Mouse (Mus musculus): ENCODE measurements around the gene Washc1. TPM values are rescaled to one million over a fixed set of nuclear protein-coding genes. Genes with fewer than 3 reads are reported as not detected.
A peak's percentile ranks its signal among the peaks of the same experiment; 100 is the strongest.
"Not testable (repeated sequence)": the region's sequence is repeated elsewhere in the genome, so short reads cannot be mapped to it uniquely, and the experiment has no call there.

Gene Washc1
- 5.4 and 9.6 TPM in 2 replicates for total RNA-seq (2015; ENCODE audit: low replicate concordance)
- total RNA-seq (2017; ENCODE audit: low replicate concordance): 5.9 and 8.9 TPM in 2 replicates

GRCm38 (mm10) chr17:66111402-66111959, at the start of gene Washc1:
Gene Washc1, plus strand, starts transcription at chr17:66111545.
- ATAC-seq (replicated peaks; ENCODE audit: low FRiP score, poor library complexity, severe bottlenecking): peak; percentile 95

DNA sequence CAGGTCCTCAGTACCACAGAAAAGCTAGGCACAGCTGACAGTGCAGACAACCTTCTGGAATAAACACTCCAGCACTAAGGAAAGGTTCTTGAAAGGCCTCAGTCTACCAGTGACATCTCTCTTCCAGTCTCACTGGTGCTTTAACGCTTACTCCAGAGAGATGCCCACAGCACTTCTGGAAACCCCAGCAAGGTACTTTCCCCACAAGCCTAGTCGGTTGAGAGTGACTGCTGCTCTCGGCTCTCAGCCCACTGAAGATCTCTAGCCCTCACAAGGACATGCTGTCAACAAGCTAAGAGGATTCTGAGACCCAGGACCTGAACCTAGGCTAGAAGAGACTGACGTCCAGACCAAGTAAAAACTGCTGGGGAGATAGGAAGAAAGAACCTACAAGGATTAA, 46.2 kb upstream of the Washc1 start:
- no peak for ATAC-seq (replicated peaks; ENCODE audit: low FRiP score, poor library complexity, severe bottlenecking)

DNA sequence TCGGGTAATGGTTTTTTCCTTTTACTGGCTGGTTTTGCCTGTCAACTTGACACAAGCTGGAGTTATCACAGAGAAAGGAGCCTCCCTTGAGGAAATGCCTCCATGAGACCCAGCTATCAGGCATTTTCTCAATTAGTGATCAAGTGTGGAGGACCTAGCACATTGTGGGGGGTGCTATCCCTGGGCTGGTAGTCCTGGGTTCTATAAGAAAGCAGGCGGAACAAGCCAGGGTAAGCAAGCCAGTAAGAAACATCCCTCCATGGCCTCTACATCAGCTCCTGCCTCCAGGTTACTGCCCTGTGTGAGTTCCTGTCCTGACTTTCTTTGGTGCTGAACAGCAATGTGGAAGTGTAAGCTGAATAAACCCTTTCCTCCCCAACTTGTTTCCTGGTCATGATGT, 42.3 kb upstream of the Washc1 start:
- ATAC-seq (replicated peaks; ENCODE audit: low FRiP score, poor library complexity, severe bottlenecking): not testable (repeated sequence)

DNA sequence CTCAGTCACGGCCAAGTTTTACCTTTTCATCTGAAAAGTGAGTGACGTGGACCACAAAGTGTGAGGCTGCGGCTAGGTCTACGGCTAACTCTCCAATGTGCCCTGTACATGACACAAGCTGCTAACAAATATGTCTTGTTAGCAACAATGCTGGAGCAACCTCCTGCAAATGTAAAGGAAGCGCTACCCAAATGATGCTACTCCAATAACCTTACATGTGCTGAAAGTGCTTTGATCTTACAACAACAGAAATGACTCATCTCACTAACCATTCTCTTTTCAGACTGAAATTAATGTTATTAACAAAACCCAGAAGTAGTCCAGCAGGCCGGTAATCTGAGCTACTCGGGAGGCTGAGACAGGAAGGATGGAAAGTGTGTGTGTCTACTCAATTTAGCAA, 37.4 kb upstream of the Washc1 start:
- ATAC-seq (replicated peaks; ENCODE audit: low FRiP score, poor library complexity, severe bottlenecking): no peak

- ATAC-seq (replicated peaks; ENCODE audit: low FRiP score, poor library complexity, severe bottlenecking): peak; percentile 18
Measured at GRCm38 (mm10) chr17:66075827-66076173, 35.5 kb upstream of the Washc1 start.

- peak; percentile 60 for ATAC-seq (replicated peaks; ENCODE audit: low FRiP score, poor library complexity, severe bottlenecking)
Measured at GRCm38 (mm10) chr17:66076174-66076927, 35.0 kb upstream of the Washc1 start.

DNA sequence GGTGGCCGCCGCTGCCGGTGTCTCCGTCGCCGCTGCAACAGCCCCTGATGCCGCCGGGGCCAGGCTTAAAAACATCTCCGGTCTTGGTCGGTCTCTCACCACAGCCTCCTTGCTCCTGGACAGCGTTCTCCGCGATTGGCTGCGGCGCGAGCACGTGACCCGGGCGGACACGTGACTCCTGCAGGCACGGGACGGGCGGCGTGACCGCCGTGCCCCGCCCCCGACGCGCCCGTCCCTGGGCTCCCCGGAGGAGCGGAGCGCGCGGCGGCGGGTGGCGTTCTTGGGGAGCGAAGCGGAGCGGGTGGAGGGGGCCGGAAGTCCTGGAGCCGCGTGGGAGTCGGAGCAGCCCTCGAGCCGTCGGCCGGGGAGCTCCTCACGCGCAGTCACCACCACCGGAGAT, 34.4 kb upstream of the Washc1 start, which contains the start of gene Ankrd12:
Gene Ankrd12, minus strand, starts transcription at position 156 of the 400 bp plus-strand sequence.
- peak; percentile 94 for ATAC-seq (replicated peaks; ENCODE audit: low FRiP score, poor library complexity, severe bottlenecking)

DNA sequence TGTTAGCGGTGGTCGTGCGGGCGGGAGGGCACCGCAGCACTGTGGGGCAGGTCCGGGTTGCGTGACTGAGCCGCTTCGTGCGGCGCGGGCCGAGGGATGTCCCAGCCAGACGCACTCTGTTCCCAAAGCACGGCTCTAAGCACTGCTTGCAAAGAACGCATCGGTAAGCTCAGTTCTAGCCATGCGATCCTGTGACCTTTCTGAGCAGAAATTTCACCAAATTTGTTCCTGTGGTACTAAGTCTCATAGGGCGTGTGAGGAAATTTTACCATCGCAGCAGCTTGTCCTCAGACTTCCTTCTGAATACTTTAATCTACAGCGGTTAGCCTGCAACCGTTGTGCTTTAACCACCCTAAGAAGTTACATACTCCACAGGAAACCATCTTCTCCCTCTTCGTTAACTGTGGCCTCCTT, 33.9 kb upstream of the Washc1 start:
- peak; percentile 17; the same call in 1 of the 2 replicates for ATAC-seq (replicated peaks; ENCODE audit: low FRiP score, poor library complexity, severe bottlenecking)

DNA sequence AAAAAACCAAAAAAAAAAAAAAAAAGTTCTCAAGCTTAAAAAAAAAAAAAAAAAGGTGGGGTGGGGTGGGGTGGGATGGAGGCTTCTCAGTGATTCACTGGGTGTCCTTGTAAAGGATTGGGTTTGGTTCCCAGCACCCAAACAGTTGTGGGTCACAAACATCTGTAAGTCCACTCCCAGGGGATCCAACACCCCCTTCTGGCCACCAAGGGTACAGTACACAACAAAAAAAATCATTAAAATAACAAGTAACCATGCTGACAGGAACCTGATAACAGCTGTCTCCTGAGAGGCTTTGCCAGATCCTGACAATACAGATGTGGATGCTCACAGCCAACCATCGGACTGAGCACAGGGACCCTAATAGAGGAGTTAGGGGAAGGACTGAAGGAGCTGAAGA, 26.9 kb upstream of the Washc1 start:
- ATAC-seq (replicated peaks; ENCODE audit: low FRiP score, poor library complexity, severe bottlenecking): no peak

DNA sequence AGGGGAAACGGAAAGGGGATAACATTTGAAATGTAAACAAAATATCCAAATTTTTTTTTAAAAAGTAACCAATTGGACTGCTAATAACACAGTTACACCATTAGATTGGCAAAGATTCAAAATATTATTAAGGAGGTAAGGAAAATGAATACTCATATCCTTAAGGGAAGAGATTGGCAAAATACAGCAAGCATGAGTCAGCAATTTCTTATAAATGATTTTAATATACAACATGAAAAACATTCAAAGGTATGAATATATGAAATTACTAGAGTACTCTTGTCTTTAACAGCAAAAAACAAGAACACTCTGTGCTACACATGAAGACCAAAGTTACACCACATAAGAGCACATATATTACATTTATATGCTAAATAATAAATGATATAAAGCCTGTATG, 26.3 kb upstream of the Washc1 start:
- no peak for ATAC-seq (replicated peaks; ENCODE audit: low FRiP score, poor library complexity, severe bottlenecking)

- no peak for ATAC-seq (replicated peaks; ENCODE audit: low FRiP score, poor library complexity, severe bottlenecking)
Measured at GRCm38 (mm10) chr17:66090251-66090650, 21.1 kb upstream of the Washc1 start.

DNA sequence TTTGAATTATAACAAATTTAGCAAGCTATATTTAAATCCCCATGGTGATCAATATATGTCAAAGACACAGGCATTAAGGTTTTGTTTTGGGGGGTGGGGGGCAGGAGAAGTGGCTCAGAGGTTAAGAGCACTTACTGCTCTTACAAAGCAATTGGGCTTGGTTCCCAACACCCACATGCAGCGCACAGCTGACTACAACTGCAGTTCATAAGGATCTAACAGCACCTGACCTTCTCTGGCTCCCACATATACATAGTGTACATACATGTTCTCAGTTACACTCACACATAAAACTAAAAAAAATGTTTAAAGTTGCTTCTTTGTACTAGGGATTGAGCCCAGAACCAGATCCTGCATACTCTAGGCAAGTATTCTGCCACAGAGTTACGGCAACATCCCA, 20.0 kb upstream of the Washc1 start:
- ATAC-seq (replicated peaks; ENCODE audit: low FRiP score, poor library complexity, severe bottlenecking): peak; percentile 56; the same call in 1 of the 2 replicates

DNA sequence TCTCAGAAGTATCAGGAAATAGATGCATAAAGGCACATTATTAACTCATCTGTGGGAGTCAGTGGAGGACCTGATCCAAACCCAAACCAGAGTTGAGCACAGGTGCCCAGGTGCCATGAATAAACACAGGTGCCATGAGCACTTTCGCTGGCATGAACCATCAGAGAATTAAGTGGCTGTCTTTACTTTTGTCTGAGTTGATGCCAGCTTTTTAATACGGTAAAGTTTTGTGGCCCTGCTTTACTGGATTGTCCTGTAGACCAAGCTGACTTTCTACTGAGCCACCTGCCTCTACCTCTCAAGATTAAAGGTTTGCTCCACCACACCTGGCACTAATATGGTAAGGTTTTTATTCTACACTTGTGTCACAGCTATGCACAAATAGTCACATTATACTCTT, 19.3 kb upstream of the Washc1 start:
- no peak for ATAC-seq (replicated peaks; ENCODE audit: low FRiP score, poor library complexity, severe bottlenecking)

DNA sequence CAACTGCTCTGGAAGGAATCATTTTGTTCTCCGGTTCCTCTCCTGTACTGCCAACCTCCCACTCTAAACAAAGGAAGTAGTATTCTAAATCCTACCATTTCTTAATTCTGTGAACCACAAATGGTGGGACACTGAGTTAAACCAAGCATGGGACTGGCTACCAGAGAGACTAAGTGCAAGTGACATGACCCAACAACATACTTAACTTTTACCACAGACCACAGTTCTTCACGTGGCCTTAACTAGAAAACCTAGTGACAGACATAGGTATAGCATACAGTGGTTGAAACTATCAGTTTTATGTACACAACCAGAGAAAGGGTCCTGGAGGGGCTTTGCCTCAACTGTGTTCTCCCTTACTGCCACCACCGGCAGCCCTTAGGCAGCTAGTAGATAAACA, 18.7 kb upstream of the Washc1 start:
- no peak for ATAC-seq (replicated peaks; ENCODE audit: low FRiP score, poor library complexity, severe bottlenecking)

- peak; percentile 41 for ATAC-seq (replicated peaks; ENCODE audit: low FRiP score, poor library complexity, severe bottlenecking)
Measured at GRCm38 (mm10) chr17:66100566-66101379, 10.6 kb upstream of the Washc1 start.

DNA sequence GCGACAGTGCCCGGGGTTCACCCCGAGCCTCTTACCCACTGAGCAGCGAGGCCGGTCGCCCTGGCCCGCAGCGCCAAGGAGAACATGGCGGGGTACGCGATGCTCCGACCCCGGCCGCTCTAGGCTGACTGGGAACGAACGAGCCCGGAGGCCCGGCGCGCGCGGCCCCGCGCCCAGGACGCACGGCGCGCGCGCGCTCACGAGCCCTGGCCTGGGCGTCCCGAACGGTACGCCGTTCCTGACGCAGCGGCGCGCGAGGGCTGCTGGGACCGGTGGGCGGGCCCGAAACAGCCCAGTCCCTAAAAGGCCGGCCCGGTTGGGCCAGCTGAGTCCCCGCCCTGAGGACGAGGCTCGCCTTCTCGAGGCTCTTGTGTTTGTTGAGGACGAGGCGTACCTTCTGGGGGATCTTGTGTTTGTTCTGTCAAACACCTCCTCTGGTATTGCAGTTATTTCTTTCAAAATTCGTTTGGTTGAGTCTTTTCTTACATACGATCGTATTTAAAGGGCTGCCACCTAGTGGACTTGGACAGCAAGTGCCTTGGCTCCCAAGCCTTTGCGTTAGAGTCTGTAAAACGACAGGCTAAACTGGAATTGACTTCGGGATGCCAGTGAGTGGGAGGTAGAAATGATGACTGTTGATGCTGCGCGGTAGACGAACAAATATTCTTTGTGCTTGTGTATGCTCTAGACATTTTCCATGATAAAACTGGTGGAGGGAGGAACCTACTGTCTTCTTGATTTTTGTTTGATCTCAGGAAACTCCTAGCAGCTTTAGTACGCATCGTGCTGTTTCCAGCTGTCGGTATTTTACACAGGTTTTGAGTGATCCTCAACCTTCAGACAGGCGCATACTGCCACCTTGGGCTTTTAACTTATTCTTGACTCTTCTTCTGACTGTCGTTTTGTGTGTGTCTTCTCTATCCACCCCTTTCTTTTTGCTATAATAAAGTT, 9.7 kb upstream of the Washc1 start, which contains the start of gene Ndufv2:
Gene Ndufv2, minus strand, starts transcription at position 180 of the 951 bp plus-strand sequence.
- ATAC-seq (replicated peaks; ENCODE audit: low FRiP score, poor library complexity, severe bottlenecking): peak; percentile 96

- ATAC-seq (replicated peaks; ENCODE audit: low FRiP score, poor library complexity, severe bottlenecking): no peak
Measured at GRCm38 (mm10) chr17:66104076-66104475, 7.3 kb upstream of the Washc1 start.

GRCm38 (mm10) chr17:66106601-66107267, 4.6 kb upstream of the Washc1 start:
- ATAC-seq (replicated peaks; ENCODE audit: low FRiP score, poor library complexity, severe bottlenecking): peak; percentile 60

- ATAC-seq (replicated peaks; ENCODE audit: low FRiP score, poor library complexity, severe bottlenecking): no peak
Measured at GRCm38 (mm10) chr17:66107466-66107865, 3.9 kb upstream of the Washc1 start.
